Mouse (Mus musculus) layer of hippocampus, adult 6 months (tissue): ENCODE measurements around the gene Gm5726. TPM values are rescaled to one million over a fixed set of nuclear protein-coding genes. Genes with fewer than 3 reads are reported as not detected.

Source experiments
- long read RNA-seq, 2 experiments: library from polyadenylated mRNA; unstranded; transcript quantifications; one replicate each; pipeline ENCODE4 v2.0.0; 2019 to 2020
- polyA plus RNA-seq: library from polyadenylated mRNA; unstranded; fragments of <200 nt; fragmentation: Nextera tagmentation; gene quantifications from 2 replicates; pipeline ENCODE4 v1.2.3, GENCODE M21; 2021

Gm5726 gene
- polyA plus RNA-seq, result not detected in 2 replicates
- long read RNA-seq, experiment 1, result 0 reads
- long read RNA-seq, experiment 2, result 0 reads

DNA sequence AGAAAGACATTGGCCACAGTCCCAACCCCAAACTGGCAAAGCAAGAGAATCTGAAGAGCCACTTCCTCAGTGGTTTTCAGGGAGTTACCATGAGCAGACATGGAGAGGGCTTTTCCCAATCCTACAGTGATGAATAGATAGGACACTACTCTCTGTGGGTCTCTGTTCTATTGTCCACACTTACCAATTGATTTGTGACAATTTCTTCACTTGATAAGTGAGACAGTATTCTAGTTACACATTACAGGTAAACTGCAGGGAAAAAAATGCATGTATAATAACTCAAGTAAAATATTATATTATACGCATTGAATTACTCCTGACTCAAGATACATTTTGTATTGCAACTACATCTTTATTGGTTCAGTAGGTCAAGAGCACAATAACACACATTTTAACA lies at the start of gene Gm5726:
TSS of gene Gm5726 (minus strand) at position 101 of the 400 bp plus-strand sequence.

DNA sequence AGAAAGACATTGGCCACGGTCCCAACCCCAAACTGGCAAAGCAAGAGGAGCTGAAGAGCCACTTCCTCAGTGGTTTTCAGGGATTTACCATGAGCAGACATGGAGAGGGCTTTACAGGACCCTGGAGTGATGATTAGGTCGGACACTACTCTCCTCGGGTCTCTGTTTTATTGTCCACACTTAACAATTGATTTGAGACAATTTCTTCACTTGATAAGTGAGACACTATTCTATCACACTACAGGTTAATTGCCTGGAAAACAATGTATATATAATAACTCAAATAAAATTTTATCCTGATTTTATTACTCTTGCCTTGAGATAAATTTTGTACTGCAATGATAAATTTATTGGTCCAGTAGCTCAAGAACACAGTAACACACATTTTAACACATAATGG lies 30.6 kb upstream of the Gm5726 start, which contains the start of gene Gm4141:
TSS of gene Gm4141 (minus strand) at position 101 of the 400 bp plus-strand sequence.

DNA sequence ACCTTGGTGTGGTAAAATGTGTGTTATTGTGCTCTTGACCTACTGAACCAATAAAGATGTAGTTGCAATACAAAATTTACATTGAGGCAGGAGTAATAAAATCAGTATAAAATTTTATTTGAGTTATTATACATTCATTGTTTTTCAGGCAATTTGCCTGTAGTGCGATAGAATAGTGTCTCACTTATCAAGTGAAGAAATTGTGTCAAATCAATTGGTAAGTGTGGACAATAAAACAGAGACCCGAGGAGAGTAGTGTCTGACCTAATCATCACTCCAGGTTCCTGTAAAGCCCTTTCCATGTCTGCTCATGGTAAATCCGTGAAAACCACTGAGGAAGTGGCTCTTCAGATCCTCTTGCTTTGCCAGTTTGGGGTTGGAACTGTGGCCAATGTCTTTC lies 12.0 kb downstream of the Gm5726 start, which contains the start of gene Vmn1r104:
TSS of gene Vmn1r104 (plus strand) at position 301 of the 400 bp plus-strand sequence.

DNA sequence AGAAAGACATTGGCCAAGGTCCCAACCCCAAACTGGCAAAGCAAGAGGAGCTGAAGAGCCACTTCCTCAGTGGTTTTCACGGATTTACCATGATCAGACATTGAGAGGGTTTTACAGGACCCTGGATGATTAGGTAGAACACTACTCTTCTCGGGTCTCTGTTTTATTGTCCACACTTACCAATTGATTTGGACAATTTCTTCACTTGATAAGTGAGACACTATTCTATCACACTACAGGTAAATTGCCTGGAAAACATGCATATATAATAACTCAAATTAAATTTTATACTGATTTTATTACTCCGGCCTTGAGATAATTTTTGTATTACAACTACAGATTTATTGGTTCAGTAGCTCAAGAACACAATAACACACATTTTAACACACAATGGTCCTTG lies 35.1 kb downstream of the Gm5726 start, which contains the start of gene Vmn1r103:
TSS of gene Vmn1r103 (minus strand) at position 101 of the 400 bp plus-strand sequence.

Other genes with a start within 250 kb of the Gm5726 start
- not detected in 2 replicates for gene Gm4133, start 211.7 kb downstream of the Gm5726 start, polyA plus RNA-seq
- not detected in 2 replicates for gene Gm5728, start 170.3 kb downstream of the Gm5726 start, polyA plus RNA-seq
- not detected in 2 replicates for gene Vmn1r100, start 127.8 kb downstream of the Gm5726 start, polyA plus RNA-seq
- gene Vmn1r101, start 103.2 kb downstream of the Gm5726 start, polyA plus RNA-seq, result not detected in 2 replicates
- gene Gm10670, start 70.8 kb downstream of the Gm5726 start, polyA plus RNA-seq, result not detected in 2 replicates
- gene Vmn1r103, start 35.2 kb downstream of the Gm5726 start, polyA plus RNA-seq, result not detected in 2 replicates
- gene Vmn1r104, start 11.9 kb downstream of the Gm5726 start, polyA plus RNA-seq, result not detected in 2 replicates
- not detected in 2 replicates for gene Gm4141, start 30.5 kb upstream of the Gm5726 start, polyA plus RNA-seq
- gene Gm4513, start 53.3 kb upstream of the Gm5726 start, polyA plus RNA-seq, result not detected in 2 replicates
- gene Vmn1r107, start 123.2 kb upstream of the Gm5726 start, polyA plus RNA-seq, result not detected in 2 replicates
- gene Vmn1r111, start 157.5 kb upstream of the Gm5726 start, polyA plus RNA-seq, result not detected in 2 replicates
- gene Gm10668, start 184.9 kb upstream of the Gm5726 start, polyA plus RNA-seq, result not detected in 2 replicates
- not detected in 2 replicates for gene Vmn1r112, start 225.4 kb upstream of the Gm5726 start, polyA plus RNA-seq
- gene Vmn1r113, start 241.5 kb upstream of the Gm5726 start, polyA plus RNA-seq, result not detected in 2 replicates